Mouse (Mus musculus) CD4-positive, CD25-positive, alpha-beta regulatory T cell, adult 4 months (primary cell): ENCODE measurements around the gene Armh3. TPM values are rescaled to one million over a fixed set of nuclear protein-coding genes. Genes with fewer than 3 reads are reported as not detected.

Experiments
- ATAC-seq: one replicate; pipeline ENCODE4 v1.8.0; 2017
- polyA plus RNA-seq, 2 experiments: library from polyadenylated mRNA; unstranded; fragments of 100-300 nt; shearing (Covaris generic); gene quantifications; one replicate each; pipeline ENCODE4 v1.2.1; 2017

Gene Armh3
- polyA plus RNA-seq, 2 experiments from 2014 or later = 9.1 to 12.8 TPM

- ATAC-seq = no peak
Measured at GRCm38 (mm10) chr19:45902390-45903035, 95.8 kb downstream of the Armh3 start.

GRCm38 (mm10) chr19:45900836-45901235 is 97.5 kb downstream of the Armh3 start:
- no peak for ATAC-seq

- ATAC-seq = no peak
Measured at GRCm38 (mm10) chr19:45895726-45896125, 102.6 kb downstream of the Armh3 start.

GRCm38 (mm10) chr19:45882056-45882455 is 116.2 kb downstream of the Armh3 start:
- ATAC-seq = no peak

GRCm38 (mm10) chr19:45873320-45873719 is 125.0 kb downstream of the Armh3 start:
- ATAC-seq = no peak

GRCm38 (mm10) chr19:45855284-45855920 is 142.9 kb downstream of the Armh3 start:
- ATAC-seq = no peak

GRCm38 (mm10) chr19:45854521-45854920 is 143.8 kb downstream of the Armh3 start:
- ATAC-seq = no peak

- ATAC-seq = no peak
Measured at GRCm38 (mm10) chr19:45847733-45848093, 150.6 kb downstream of the Armh3 start.

GRCm38 (mm10) chr19:45847016-45847732 is 151.1 kb downstream of the Armh3 start:
- ATAC-seq = peak; percentile 28

- no peak for ATAC-seq
Measured at GRCm38 (mm10) chr19:45844209-45844608, 154.1 kb downstream of the Armh3 start.

GRCm38 (mm10) chr19:45843424-45843823 is 154.9 kb downstream of the Armh3 start:
- ATAC-seq = peak; percentile 92

GRCm38 (mm10) chr19:45837050-45837994 is 161.0 kb downstream of the Armh3 start:
- ATAC-seq = no peak

GRCm38 (mm10) chr19:45835490-45835889 is 162.8 kb downstream of the Armh3 start:
- no peak for ATAC-seq

GRCm38 (mm10) chr19:45833665-45834064 is 164.6 kb downstream of the Armh3 start:
- ATAC-seq = no peak

- no peak for ATAC-seq
Measured at GRCm38 (mm10) chr19:45830679-45831078, 167.6 kb downstream of the Armh3 start.

- ATAC-seq = no peak
Measured at GRCm38 (mm10) chr19:45827736-45828135, 170.6 kb downstream of the Armh3 start.

GRCm38 (mm10) chr19:45827125-45827524 is 171.2 kb downstream of the Armh3 start:
- ATAC-seq = no peak

- no peak for ATAC-seq
Measured at GRCm38 (mm10) chr19:45826146-45826545, 172.1 kb downstream of the Armh3 start.

- no peak for ATAC-seq
Measured at GRCm38 (mm10) chr19:45821832-45822231, 176.5 kb downstream of the Armh3 start.

- no peak for ATAC-seq
Measured at GRCm38 (mm10) chr19:45817816-45818490, 180.3 kb downstream of the Armh3 start.

- ATAC-seq = no peak
Measured at GRCm38 (mm10) chr19:45816727-45817126, 181.6 kb downstream of the Armh3 start.

GRCm38 (mm10) chr19:45815831-45816405 is 182.4 kb downstream of the Armh3 start, which contains the start of gene Kcnip2:
TSS of gene Kcnip2 (minus strand) at chr19:45816061.
- peak; percentile 25 for ATAC-seq
